Mouse (Mus musculus) spleen, postnatal 4 days (tissue): ENCODE measurements around the gene Zfp982.
"Not testable (repeated sequence)": the region's sequence is repeated elsewhere in the genome, so short reads cannot be mapped to it uniquely, and the experiment has no call there.

Source experiments
- DNase-seq, 2 experiments: peaks; one replicate each; pipeline ENCODE4 v3.0.0; 2022; ENCODE audit warnings: low spot score in 2 of 2

Zfp982 gene

GRCm38 (mm10) chr4:147492117-147492516 lies at the start of gene Zfp982:
Gene Zfp982, plus strand, starts transcription at chr4:147492417.
- DNase-seq = not testable (repeated sequence)

GRCm38 (mm10) chr4:147442649-147443553 lies 49.3 kb upstream of the Zfp982 start:
- DNase-seq = not testable (repeated sequence)

GRCm38 (mm10) chr4:147443554-147443927 lies 48.7 kb upstream of the Zfp982 start:
- not testable (repeated sequence) for DNase-seq

- DNase-seq = not testable (repeated sequence)
Observed at GRCm38 (mm10) chr4:147445371-147445770, 46.8 kb upstream of the Zfp982 start.

GRCm38 (mm10) chr4:147448358-147448757 lies 43.9 kb upstream of the Zfp982 start:
- no peak for DNase-seq

- no peak for DNase-seq
Observed at GRCm38 (mm10) chr4:147449099-147449581, 43.1 kb upstream of the Zfp982 start.

GRCm38 (mm10) chr4:147449986-147450385 lies 42.2 kb upstream of the Zfp982 start:
- DNase-seq = not testable (repeated sequence)

GRCm38 (mm10) chr4:147467207-147467606 lies 25.0 kb upstream of the Zfp982 start:
- DNase-seq = not testable (repeated sequence)

GRCm38 (mm10) chr4:147498772-147499613 lies 6.8 kb downstream of the Zfp982 start:
- not testable (repeated sequence) for DNase-seq

GRCm38 (mm10) chr4:147509174-147509573 lies 17.0 kb downstream of the Zfp982 start:
- DNase-seq = no peak

GRCm38 (mm10) chr4:147518981-147519380 lies 26.8 kb downstream of the Zfp982 start:
- no peak for DNase-seq

- DNase-seq = no peak
Observed at GRCm38 (mm10) chr4:147520100-147520499, 27.9 kb downstream of the Zfp982 start.

GRCm38 (mm10) chr4:147525125-147525524 lies 32.9 kb downstream of the Zfp982 start:
- DNase-seq = no peak

- DNase-seq = no peak
Observed at GRCm38 (mm10) chr4:147530366-147530765, 38.1 kb downstream of the Zfp982 start.

GRCm38 (mm10) chr4:147535916-147536315 lies 43.7 kb downstream of the Zfp982 start:
- DNase-seq = not testable (repeated sequence)

GRCm38 (mm10) chr4:147537702-147538101 lies 45.5 kb downstream of the Zfp982 start:
- no peak for DNase-seq

- not testable (repeated sequence) for DNase-seq
Observed at GRCm38 (mm10) chr4:147539918-147540317, 47.7 kb downstream of the Zfp982 start, which contains the start of gene Gm16503. Gene Gm16503, plus strand, starts transcription at chr4:147540218.

GRCm38 (mm10) chr4:147541105-147541504 lies 48.9 kb downstream of the Zfp982 start:
- peak in 1 of 2 experiments; percentile 50 for DNase-seq

- not testable (repeated sequence) for DNase-seq
Observed at GRCm38 (mm10) chr4:147553071-147553470, 60.9 kb downstream of the Zfp982 start, which contains the start of gene Zfp985. Gene Zfp985, plus strand, starts transcription at chr4:147553277.

GRCm38 (mm10) chr4:147554361-147554760 lies 62.1 kb downstream of the Zfp982 start:
- not testable (repeated sequence) for DNase-seq

- not testable (repeated sequence) for DNase-seq
Observed at GRCm38 (mm10) chr4:147556921-147557320, 64.7 kb downstream of the Zfp982 start.

- DNase-seq = not testable (repeated sequence)
Observed at GRCm38 (mm10) chr4:147558011-147558410, 65.8 kb downstream of the Zfp982 start.
